Mouse (Mus musculus): ENCODE data around the gene Rsrc1. TPM values are rescaled to one million over a fixed set of nuclear protein-coding genes. Genes with fewer than 3 reads are reported as not detected.
"Not testable (repeated sequence)": the region's sequence is repeated elsewhere in the genome, so short reads cannot be mapped to it uniquely, and the experiment has no call there.

Rsrc1 gene
- total RNA-seq, 2 experiments from 2014 or later, result 11.6 to 14.8 TPM

DNA sequence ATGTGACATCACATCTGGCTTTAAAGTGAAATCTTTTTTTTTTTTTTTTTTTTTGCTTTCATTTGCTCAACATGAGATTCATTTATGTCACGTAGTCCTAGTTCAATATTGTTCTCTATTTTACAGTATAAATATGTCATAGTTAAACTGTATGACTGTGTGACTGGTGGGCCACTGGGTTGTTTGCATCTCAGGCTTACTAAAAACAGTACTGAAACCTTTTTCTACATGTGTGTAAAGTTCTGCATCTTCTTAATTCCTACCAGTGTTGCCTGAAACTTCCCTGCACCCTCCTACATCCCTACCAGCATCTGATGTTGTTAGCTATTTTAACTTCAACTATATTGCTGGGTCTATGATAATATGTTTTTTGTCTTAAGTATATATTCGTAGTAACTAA lies 78.6 kb downstream of the Rsrc1 start:
- intact Hi-C loops (cut with DNase I), result no loop called here
- Histone ChIP-seq H3K27ac (no peak overlapping the region), H3K4me3 (no peak overlapping the region)
- TF ChIP-seq CTCF (IDR thresholded peaks at IDR 0.05), result no peak
- no peak for DNase-seq

DNA sequence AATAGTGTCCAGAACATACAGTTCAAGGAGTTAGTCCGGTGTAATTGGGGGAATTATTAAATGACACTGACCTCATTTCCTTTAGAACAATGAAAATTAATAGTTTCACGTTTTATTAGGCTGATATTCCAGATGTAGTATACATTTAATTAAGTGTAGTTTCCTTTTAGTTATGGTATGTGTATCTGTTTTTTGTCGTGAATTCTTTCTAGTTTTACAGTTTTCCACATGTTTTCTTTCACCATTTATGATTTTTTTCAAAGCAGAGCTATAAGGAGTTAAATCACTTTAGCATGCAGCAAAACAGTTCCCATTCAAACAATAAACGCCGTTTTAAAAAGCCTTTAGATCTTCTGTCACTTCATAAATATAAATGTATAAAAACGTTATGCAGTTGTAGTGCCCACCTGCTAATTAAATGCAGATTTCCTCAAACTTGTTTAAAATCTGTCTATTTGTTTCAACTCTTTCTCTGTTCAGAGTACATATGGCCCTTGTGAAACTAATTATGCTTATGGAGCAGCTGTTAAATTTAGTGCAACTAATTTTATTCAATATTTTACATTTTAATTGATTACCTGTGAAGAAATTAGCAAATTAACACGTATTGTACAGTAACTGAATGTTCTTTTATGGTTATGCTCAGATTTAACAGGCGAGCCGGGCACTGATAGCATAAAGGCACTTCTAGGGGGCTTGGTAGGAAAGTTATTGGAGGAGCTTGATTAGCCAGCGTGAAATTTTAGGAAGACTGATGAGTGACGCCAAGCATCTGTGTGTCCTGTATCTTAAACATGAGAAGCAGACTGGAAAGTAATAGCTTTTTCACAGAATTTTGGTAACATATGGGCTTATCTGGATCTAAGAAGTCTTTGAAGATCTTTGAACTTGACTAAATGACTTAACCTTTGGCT lies 89.6 kb downstream of the Rsrc1 start:
- no peak overlapping the region for H3K4me3 ChIP-seq
- intact Hi-C loops (cut with DNase I), result no loop called here
- no peak for TF ChIP-seq CTCF (IDR thresholded peaks at IDR 0.05)
- H3K27ac ChIP-seq, result no peak overlapping the region
- DNase-seq, result no peak

DNA sequence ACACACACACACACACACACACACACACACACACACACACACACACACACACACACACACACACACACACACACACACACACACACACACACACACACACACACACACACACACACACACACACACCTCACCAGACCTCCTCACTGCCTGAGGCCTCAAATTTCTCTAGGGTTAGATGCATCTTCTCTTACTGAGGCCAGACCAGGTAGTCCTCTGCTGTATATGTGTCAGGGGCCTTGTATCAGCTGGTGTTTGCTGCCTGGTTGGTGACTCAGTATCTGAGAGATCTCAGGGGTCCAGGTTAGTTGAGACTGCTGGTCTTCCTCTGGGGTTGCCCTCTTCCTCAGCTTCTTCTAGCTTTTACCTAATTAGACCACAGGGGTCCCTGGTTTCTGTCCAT lies 92.5 kb downstream of the Rsrc1 start:
- H3K4me3 ChIP-seq; intact Hi-C loops (cut with DNase I); H3K27ac ChIP-seq: not testable (repeated sequence)

DNA sequence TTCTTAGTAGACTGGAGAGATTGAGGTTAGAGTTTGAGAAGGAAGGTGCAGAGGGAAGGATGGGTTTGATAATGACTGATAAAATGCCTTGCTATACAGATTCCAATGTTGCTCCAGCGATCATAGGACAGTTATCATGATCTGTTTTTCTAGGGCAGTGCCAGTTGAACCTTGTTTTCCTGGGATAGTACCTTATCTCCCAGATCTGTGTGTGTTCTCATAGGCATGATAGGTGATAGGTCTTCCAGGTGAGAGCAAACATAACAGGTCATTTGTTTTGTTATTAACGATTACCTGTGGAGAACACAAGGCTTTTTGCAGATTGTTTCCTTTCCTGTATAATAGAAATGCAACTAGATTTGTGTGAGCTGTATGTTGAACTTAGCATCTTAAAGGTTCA lies 94.3 kb downstream of the Rsrc1 start:
- Histone ChIP-seq H3K27ac (no peak overlapping the region), H3K4me3 (no peak overlapping the region)
- no peak for DNase-seq
- intact Hi-C loops (cut with DNase I), result no loop called here
- TF ChIP-seq CTCF (IDR thresholded peaks at IDR 0.05), result no peak

More for the DNA sequence above, 92.5 kb downstream of the Rsrc1 start:
- not testable (repeated sequence) for DNase-seq

DNA sequence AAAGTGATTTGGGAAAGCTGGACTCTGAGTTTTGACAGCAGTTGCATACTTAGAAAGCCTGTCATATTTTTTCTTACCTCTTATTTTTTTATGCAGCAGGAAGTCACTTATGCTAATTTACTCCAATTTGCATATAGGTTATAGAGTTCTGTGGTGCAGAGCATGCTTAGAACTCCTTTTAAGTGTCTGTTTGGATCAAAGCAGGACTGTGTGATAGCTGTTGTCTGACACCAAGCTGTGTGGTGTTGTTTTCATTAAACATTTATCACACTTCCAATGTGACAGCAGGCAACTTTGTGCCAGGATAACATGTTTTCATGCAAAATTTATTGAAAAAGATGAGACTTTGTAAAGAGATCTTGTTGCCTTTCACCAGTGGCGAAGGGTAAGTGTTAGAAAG lies 103.6 kb downstream of the Rsrc1 start:
- Histone ChIP-seq H3K4me3 (no peak overlapping the region), H3K27ac (no peak overlapping the region)
- no peak for DNase-seq
- TF ChIP-seq CTCF (IDR thresholded peaks at IDR 0.05), result no peak
- intact Hi-C loops (cut with DNase I), result no loop called here

DNA sequence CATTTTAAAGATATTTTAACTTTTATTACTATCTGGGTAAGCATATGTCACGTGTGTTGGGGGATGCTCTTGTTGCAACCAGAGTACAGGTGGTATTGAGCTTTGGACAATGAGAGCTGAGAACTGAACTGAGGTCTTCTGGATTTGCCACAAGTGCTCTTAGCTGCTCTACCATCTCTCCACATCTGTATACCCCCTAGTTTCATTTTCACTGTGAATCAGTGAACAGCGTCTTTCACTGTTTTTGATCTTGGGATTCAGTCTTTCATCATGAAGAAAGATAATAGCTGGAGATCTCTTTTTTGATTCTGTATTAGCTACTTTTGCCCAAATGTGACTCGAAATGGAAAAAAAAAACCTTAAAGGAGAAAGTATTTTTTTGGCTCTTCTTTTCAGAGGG lies 127.2 kb downstream of the Rsrc1 start:
- Histone ChIP-seq H3K4me3 (no peak overlapping the region), H3K27ac (no peak overlapping the region)
- TF ChIP-seq CTCF (IDR thresholded peaks at IDR 0.05), result no peak
- no peak for DNase-seq
- intact Hi-C loops (cut with DNase I), result no loop called here

DNA sequence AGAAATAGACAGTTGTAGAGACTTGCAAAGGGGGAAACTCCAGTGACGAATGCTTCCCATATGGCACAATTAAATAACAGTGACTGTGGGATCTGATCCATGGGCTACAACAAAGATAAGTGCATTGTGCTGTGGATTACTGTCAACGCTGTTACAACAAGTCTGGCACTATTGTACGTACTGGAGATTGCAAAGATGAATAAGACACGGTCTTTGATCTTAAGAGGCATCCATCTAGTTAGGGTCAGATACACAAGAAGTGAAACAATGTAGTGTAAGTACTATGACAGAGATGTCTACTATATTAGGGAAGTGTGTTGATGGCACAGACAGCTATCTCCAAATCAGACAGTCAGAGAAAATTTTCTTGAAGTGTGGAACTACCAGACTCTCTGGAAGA lies 135.1 kb downstream of the Rsrc1 start:
- DNase-seq, result no peak
- no peak for TF ChIP-seq CTCF (IDR thresholded peaks at IDR 0.05)
- Histone ChIP-seq H3K27ac (no peak overlapping the region), H3K4me3 (no peak overlapping the region)
- intact Hi-C loops (cut with DNase I), result no loop called here

DNA sequence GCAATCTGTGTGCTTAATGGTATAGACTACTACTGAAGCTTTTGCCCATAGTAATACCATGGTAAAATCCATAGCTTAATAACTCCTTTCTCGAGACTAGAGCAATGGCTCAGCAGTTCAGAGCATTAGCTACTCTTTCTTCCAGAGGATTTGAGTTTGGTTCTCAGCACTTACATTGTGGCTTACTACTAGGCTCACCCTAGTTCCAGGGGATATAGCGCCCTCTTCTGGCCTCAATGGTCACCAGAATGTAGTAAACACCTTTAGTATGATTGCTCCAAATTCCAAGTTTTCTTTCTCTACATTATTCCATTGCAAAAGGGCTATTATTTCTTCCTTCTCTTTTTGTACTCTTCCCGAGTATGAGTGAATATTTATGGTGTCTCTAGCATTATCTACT lies 151.3 kb downstream of the Rsrc1 start:
- no peak overlapping the region for H3K27ac ChIP-seq
- TF ChIP-seq CTCF (IDR thresholded peaks at IDR 0.05), result no peak
- no peak overlapping the region for H3K4me3 ChIP-seq
- DNase-seq, result no peak
- intact Hi-C loops (cut with DNase I), result no loop called here

DNA sequence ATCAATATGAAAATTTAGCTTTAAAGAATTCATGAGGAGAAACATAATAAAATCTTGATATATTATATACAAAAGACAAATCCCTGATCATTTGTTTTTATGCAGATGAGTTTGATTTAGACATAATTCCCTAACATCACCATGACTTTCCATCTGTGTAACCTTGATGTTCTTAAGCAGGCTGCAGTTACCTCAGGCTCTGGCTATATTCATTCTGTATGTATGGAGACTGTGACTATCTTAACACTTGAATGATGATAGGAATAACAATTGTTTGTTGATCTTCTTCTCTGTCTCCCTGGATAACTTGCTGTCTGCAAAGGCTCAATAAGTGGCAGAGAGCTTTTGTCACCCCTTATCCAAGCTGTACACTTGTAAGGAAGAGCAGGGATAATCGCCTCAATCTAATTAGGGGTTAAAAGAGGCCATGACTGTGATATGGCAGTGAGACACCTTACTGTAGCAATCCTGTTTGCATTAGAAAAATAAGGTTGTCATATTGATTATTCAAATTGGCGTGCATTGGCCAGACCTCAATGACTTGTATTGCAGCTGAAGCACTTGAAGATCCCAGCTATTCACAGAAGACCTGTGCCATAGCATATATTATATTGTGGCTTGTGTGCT lies 154.7 kb downstream of the Rsrc1 start:
- H3K4me3 ChIP-seq, result no peak overlapping the region
- TF ChIP-seq CTCF (IDR thresholded peaks at IDR 0.05), result no peak
- intact Hi-C loops (cut with DNase I), result no loop called here
- no peak overlapping the region for H3K27ac ChIP-seq
- DNase-seq, result no peak

DNA sequence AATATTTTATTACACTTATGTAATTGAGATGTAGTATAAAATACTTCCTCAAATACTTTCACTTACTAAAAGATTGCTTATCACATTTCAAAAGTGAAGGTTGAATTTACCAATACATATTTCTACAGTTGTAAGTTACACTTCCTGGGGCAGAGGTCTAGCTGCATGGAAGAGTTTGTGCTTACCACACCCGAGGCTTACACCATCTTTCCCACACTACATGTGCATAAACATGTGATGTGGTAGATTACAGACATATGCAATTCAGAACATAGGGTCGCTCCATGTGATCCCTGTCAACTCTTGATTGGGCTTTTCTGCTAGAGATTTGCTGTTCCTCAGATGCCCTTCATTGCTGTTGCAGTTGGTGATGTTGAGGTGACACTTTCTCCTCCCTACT lies 163.8 kb downstream of the Rsrc1 start:
- intact Hi-C loops (cut with DNase I), result no loop called here
- no peak overlapping the region for H3K4me3 ChIP-seq
- DNase-seq, result no peak
- no peak for TF ChIP-seq CTCF (IDR thresholded peaks at IDR 0.05)
- H3K27ac ChIP-seq, result no peak overlapping the region

DNA sequence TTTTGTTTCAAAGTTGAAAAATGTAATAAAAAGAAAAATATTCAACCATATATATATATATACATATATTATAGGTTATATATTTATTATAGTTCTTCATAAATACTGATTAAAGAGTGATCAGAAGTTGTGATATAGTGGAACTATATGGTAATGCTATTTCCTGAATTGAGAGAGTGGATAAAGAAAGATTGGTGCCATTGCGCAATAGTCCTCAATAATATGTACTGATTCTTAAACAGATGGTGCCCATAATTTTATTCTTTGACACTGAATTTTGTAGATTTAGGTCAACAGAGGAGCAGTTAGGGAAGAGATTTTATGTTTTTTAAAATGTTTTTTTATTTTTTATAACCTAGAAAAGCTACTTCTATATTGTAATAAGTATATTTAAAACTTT lies 165.1 kb downstream of the Rsrc1 start:
- no peak overlapping the region for H3K27ac ChIP-seq
- DNase-seq, result no peak
- H3K4me3 ChIP-seq, result no peak overlapping the region
- intact Hi-C loops (cut with DNase I), result no loop called here
- no peak for TF ChIP-seq CTCF (IDR thresholded peaks at IDR 0.05)

DNA sequence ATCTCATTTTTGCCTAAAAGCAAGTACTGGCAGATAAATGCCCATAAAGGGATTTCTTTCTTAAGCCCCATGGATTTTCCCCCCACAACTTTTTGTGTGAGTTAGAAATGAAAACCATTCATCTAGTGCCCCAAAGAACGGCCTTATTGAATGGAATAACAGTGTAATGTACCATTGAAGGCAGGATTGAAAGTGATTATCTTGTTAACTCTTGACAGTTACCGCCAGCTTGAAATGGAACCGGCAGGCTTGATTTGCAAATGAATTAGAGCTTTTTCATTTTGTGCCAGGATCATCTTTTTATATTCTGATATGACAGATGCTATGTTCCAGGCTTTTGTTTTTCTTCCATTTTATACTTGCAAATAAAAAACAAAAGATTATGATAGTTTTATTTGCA lies 166.1 kb downstream of the Rsrc1 start:
- intact Hi-C loops (cut with DNase I), result no loop called here
- no peak for DNase-seq
- TF ChIP-seq CTCF (IDR thresholded peaks at IDR 0.05), result no peak
- no peak overlapping the region for H3K27ac ChIP-seq
- no peak overlapping the region for H3K4me3 ChIP-seq

DNA sequence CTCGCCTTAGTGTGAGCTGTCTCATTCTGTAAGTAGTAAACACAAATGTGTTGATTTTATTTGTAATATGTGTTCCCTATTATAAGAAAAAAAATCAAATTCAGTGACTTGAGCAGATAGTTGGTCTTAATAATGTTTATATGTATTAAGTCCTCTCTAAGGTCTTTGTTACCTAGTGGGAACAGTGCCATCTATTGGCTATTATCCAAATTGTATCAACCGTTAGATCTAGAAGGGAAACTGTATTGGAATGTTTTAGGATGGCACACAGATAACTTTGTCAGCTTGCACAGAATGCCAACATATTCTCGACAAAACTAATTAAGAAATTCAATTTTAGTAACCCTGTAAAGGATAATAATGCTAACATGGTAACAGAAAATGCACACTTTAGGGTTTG lies 216.0 kb downstream of the Rsrc1 start:
- no peak overlapping the region for H3K27ac ChIP-seq
- intact Hi-C loops (cut with DNase I), result no loop called here
- no peak for DNase-seq
- no peak overlapping the region for H3K4me3 ChIP-seq
- no peak for TF ChIP-seq CTCF (IDR thresholded peaks at IDR 0.05)

DNA sequence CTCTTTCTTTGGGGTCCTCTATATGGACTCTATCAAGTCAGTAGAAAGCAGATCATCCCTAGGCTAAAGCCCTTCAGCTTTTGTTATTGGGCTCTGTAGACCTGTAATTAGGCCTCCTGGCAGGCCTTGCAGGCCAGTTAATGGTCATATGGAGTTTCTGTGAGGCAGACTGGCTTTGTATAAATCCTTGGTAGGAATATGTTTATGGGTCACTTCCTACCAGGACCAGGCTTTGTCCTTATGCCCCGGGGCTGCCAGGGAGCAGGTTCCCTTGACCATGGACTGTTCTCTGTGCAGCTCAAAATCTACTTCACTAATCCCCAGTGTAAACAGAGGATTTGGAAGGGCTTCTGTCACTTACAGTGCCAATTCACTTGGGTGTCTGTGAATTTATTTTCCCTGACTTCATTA lies 231.9 kb downstream of the Rsrc1 start:
- Histone ChIP-seq H3K27ac (no peak overlapping the region), H3K4me3 (no peak overlapping the region)
- no peak for DNase-seq
- TF ChIP-seq CTCF (IDR thresholded peaks at IDR 0.05), result no peak
- intact Hi-C loops (cut with DNase I), result no loop called here

All from gastrocnemius, adult 2 months (tissue).